Mouse (Mus musculus): ENCODE results near the gene Aff3. TPM values are rescaled to one million over a fixed set of nuclear protein-coding genes. Genes with fewer than 3 reads are reported as not detected.

The Aff3 gene
- total RNA-seq, 2 experiments from 2014 or later = 3.4 to 3.7 TPM

Other genes with a start within 250 kb of the Aff3 start
- gene Lonrf2, start 171.8 kb upstream of the Aff3 start, total RNA-seq (2021) = under 1 TPM; 0.58 to 0.94 TPM
- gene Chst10, start 233.2 kb upstream of the Aff3 start, total RNA-seq (2021) = under 1 TPM; 0.20 to 0.53 TPM

Data from gastrocnemius, postnatal 14 days (tissue).